14 mouse cellular contexts compared by ENCODE assay signal in genomic region chr17:78233873-78234272, GRCm38 (mm10).
"Had no signal": no experiment of that assay in that cellular context is flagged by ENCODE, and none has a peak within 500 bp of the region (broad histone marks: within the 10 kb centered on the region; RNA-seq: fewer than 3 reads in every experiment).

No protein-coding gene starts in this region.

- H3K27me3 ChIP-seq: limb, embryonic 15.5 days; liver, embryonic 12.5 days; neural tube, embryonic 13.5 days had no signal

- DNase-seq: kidney, postnatal 14 days; lung, embryonic 14.5 days; lung, postnatal 10 days; lung, postnatal 4 days; midbrain, embryonic 14.5 days; retina, postnatal 1 day; right cerebral cortex, postnatal 4 days; spleen, adult 18-20 months; thymus, adult 18-20 months; thymus, postnatal 14 days had no signal

- H3K9ac ChIP-seq: limb, embryonic 15.5 days; liver, embryonic 12.5 days; lung, embryonic 14.5 days; neural tube, embryonic 13.5 days had no signal

- ATAC-seq: liver, embryonic 12.5 days had no signal

- H3K27ac ChIP-seq: limb, embryonic 15.5 days; liver, embryonic 12.5 days; midbrain, embryonic 10.5 days had no signal

- H3K4me2 ChIP-seq: limb, embryonic 15.5 days; liver, embryonic 12.5 days; lung, embryonic 14.5 days; neural tube, embryonic 13.5 days had no signal

- H3K9me3 ChIP-seq: limb, embryonic 15.5 days; liver, embryonic 12.5 days; midbrain, embryonic 10.5 days; neural tube, embryonic 13.5 days had no signal

- H3K36me3 ChIP-seq: liver, embryonic 12.5 days; neural tube, embryonic 13.5 days had no signal

- H3K4me3 ChIP-seq: limb, embryonic 15.5 days; liver, embryonic 12.5 days; midbrain, embryonic 10.5 days; neural tube, embryonic 13.5 days had no signal
